Mouse (Mus musculus) midbrain, postnatal 0 days (tissue): Measurements from ENCODE around the gene Mfap1a. TPM values are rescaled to one million over a fixed set of nuclear protein-coding genes. Genes with fewer than 3 reads are reported as not detected.

ENCODE experiments used
- ATAC-seq: fragments of 200-750 bp; cut with Nextera tagmentation; 2 replicates; pipeline ENCODE4 v1.8.0; 2017; ENCODE audit warnings: moderate number of reproducible peaks, mild to moderate bottlenecking, moderate TSS enrichment, moderate library complexity; ENCODE audit not compliant: low FRiP score
- DNase-seq: peaks from one replicate; pipeline ENCODE4 v3.0.0-alpha.2; 2015; ENCODE audit warnings: low spot score
- H3K27ac ChIP-seq: fragments of 300-500 bp; sonication (generic); 2 replicates; pipeline ENCODE4 v1.5.1; 2014; ENCODE audit warnings: low read depth, mild to moderate bottlenecking, low read length, mixed read lengths
- H3K27me3 ChIP-seq: fragments of 300-500 bp; sonication (generic); 2 replicates; pipeline ENCODE4 v1.6.1; 2014; ENCODE audit warnings: low read length, control low read depth, mixed read lengths; ENCODE audit not compliant: insufficient read depth
- H3K36me3 ChIP-seq: fragments of 300-500 bp; sonication (generic); 2 replicates; pipeline ENCODE4 v1.6.1; 2014; ENCODE audit warnings: low read length, control low read depth, mixed read lengths; ENCODE audit not compliant: insufficient read depth
- H3K4me1 ChIP-seq: fragments of 300-500 bp; sonication (generic); 2 replicates; pipeline ENCODE4 v1.6.1; 2014; ENCODE audit warnings: mild to moderate bottlenecking, control low read depth, antibody characterized with exemption, low read length, mixed read lengths; ENCODE audit not compliant: insufficient read depth
- H3K4me2 ChIP-seq: fragments of 300-500 bp; sonication (generic); 2 replicates; pipeline ENCODE4 v1.6.1; 2014; ENCODE audit warnings: low read depth, mild to moderate bottlenecking, low read length, mixed read lengths; ENCODE audit not compliant: poor library complexity, severe bottlenecking
- H3K4me3 ChIP-seq: fragments of 300-500 bp; sonication (generic); 2 replicates; pipeline ENCODE4 v1.5.1; 2014; ENCODE audit warnings: low read depth, mild to moderate bottlenecking, low read length, moderate library complexity
- H3K9ac ChIP-seq: fragments of 300-500 bp; sonication (generic); replicated peaks from 2 replicates; pipeline ENCODE4 v1.6.1; 2014; ENCODE audit warnings: mild to moderate bottlenecking, low read length, moderate library complexity, mixed read lengths; ENCODE audit not compliant: poor library complexity, severe bottlenecking
- H3K9me3 ChIP-seq: fragments of 300-500 bp; sonication (generic); 2 replicates; pipeline ENCODE4 v1.6.1; 2016; ENCODE audit warnings: low read length, control low read depth
- CTCF ChIP-seq: IDR thresholded peaks from 2 replicates; pipeline ENCODE4 v1.5.1; 2016; ENCODE audit warnings: antibody characterized with exemption, mild to moderate bottlenecking
- WGBS: fragments of 180-500 bp; shearing (Covaris S2); extraction: QIAGEN DNeasy Blood & Tissue Kit; methylation state at CpG from one replicate; pipeline ENCODE4 v1.1.7; 2014; 5-methylcytosine and 5-hydroxymethylcytosine counted together
- polyA plus RNA-seq: library from polyadenylated mRNA; unstranded; fragments of >200 nt; fragmentation: Nextera tagmentation; extraction: Ambion mirVana; gene quantifications from 2 replicates; pipeline ENCODE4 v1.2.1, GENCODE M21; 2015
- total RNA-seq: library from RNA; depleted of rRNA; stranded (reverse); fragments of >200 nt; gene quantifications from 2 replicates; pipeline ENCODE4 v1.2.3, GENCODE M21; 2014

Mfap1a gene
- total and polyA plus RNA-seq, 2 experiments from 2014 or later, result 14.2 to 20.8 TPM

- no peaks in the 10 kb centered on the region for H3K36me3 ChIP-seq
- no peak overlapping the region for H3K9ac ChIP-seq
- no peaks in the 10 kb centered on the region for H3K9me3 ChIP-seq
- H3K4me2 ChIP-seq, result no peak overlapping the region
- H3K27ac ChIP-seq, result no peak overlapping the region
- no peak for ATAC-seq
- 66% methylated on average over 2 of the region's 2 CpGs for WGBS
- no peaks in the 10 kb centered on the region for H3K4me1 ChIP-seq
- TF ChIP-seq CTCF, result no peak
- H3K4me3 ChIP-seq, result no peak overlapping the region
- no peak for DNase-seq
- no peaks in the 10 kb centered on the region for H3K27me3 ChIP-seq
Measured at GRCm38 (mm10) chr2:121460071-121460470, 46.4 kb downstream of the Mfap1a start.

DNA sequence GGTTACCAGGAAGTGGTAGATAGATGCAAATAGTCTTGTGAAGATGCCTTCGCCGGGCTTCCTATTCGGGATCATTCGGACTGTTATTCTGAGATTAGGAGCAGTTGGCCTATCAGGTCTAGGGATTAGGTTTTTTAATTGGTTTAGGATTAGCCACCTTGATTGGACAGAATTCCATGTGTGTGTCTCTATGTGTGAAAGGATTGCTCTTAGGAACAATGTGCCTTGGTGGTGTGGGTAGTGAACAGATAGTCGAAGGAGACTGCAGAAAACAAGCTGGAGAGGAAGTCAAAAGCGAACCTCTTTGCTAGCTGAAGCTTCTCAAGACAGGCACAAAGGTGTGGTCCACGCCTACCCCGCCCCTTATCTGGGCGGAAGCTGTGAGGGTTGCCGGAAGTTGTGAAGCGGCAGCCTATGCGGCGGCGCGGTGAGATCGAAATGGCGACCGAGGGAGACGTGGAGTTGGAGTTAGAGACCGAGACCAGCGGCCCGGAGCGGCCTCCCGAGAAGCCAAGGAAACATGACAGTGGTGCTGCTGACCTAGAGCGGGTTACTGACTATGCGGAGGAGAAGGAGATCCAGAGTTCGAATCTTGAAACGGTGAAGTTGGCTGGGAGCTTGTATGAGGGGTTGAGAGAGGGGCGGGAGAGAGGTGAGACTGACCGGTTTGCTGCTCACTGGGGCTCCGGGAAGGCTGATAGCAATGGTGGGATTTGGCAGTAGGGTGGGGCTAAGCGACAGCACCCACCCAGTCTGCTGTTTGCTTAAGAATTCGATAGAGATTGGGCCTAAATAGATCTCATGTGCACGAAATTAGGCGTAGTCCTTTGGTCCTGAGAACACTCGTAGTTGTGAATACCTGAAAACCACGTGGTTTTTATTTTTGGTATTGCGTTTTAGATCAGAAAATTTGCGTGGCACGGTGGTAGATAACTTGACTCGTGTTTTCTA lies 49.5 kb downstream of the Mfap1a start, which contains the start of gene Serinc4:
Gene Serinc4 (minus strand): TSS at position 90 of the 951 bp plus-strand sequence.
- Histone ChIP-seq H3K4me2 (peak within 1 kb of the TSS; percentile 72), H3K36me3 (peaks cover 12% of the 10 kb centered on the region; the same call in 1 of the 2 replicates), H3K4me3 (peak within 1 kb of the TSS; percentile 76), H3K27ac (peak within 1 kb of the TSS; percentile 73), H3K27me3 (no peaks in the 10 kb centered on the region), H3K9ac (peak within 1 kb of the TSS; percentile 66), H3K4me1 (no peaks in the 10 kb centered on the region), H3K9me3 (no peaks in the 10 kb centered on the region)
- ATAC-seq (peak; percentile 90), DNase-seq (peak; percentile 87)
- no peak for TF ChIP-seq CTCF
- 3% methylated on average over 41 of the region's 41 CpGs for WGBS

GRCm38 (mm10) chr2:121455534-121455933 lies 50.9 kb downstream of the Mfap1a start:
- H3K4me1 ChIP-seq, result no peaks in the 10 kb centered on the region
- H3K4me3 ChIP-seq, result no peak overlapping the region
- WGBS, result 75% methylated on average over 5 of the region's 5 CpGs
- no peaks in the 10 kb centered on the region for H3K9me3 ChIP-seq
- no peak for DNase-seq
- H3K4me2 ChIP-seq, result no peak overlapping the region
- H3K27me3 ChIP-seq, result no peaks in the 10 kb centered on the region
- no peak for TF ChIP-seq CTCF
- no peak for ATAC-seq
- H3K27ac ChIP-seq, result no peak overlapping the region
- H3K36me3 ChIP-seq, result peaks cover 12% of the 10 kb centered on the region; the same call in 1 of the 2 replicates
- H3K9ac ChIP-seq, result no peak overlapping the region

DNA sequence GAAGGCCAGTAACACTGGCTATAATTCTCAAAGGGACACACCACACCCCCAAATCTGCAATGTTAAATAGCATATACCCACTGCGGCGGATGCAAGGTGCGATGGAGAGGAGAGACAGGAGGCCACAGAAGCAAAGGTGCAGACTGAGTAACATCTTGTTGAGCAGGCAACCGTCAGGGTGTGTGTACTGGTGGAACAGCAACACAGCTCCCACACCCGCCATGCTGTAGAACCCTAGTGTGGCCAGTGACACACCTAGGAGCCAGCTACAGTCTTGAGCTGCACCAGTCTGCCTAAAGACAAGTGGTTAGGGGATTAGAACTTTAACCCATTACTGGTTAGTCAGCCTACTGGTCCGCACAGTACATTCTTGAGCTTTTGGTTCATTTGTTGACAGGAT lies 52.5 kb downstream of the Mfap1a start:
- 0 out of 2 replicates have a peak, but pooled peaks cover 4% of the 10 kb centered on the region for H3K4me1 ChIP-seq
- WGBS, result 77% methylated on average over 6 of the region's 6 CpGs
- ATAC-seq (no peak), DNase-seq (no peak)
- no peak overlapping the region for H3K4me3 ChIP-seq
- H3K9ac ChIP-seq, result no peak overlapping the region
- H3K9me3 ChIP-seq, result no peaks in the 10 kb centered on the region
- no peak for TF ChIP-seq CTCF
- no peak overlapping the region for H3K27ac ChIP-seq
- H3K27me3 ChIP-seq, result no peaks in the 10 kb centered on the region
- peaks cover 12% of the 10 kb centered on the region; the same call in 1 of the 2 replicates for H3K36me3 ChIP-seq
- H3K4me2 ChIP-seq, result no peak overlapping the region

DNA sequence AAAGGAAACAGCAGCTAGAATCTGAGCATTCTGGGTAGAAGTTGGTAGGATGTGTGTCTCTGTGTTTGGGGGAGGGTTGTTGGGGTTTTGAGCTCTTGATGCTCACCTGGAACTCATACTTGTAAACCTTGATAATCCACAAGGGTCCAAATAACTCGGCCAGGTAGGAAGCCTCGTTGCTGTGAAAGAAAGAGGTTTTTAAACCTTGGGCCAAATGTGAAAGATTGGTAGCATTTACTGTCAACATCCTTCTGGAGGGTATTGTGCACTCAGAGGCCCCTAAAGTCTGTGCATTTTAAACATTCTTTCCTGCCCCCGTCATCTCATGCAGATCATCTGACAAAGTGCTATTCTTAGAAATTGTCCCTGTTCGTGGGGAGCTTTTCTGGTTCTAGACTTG lies 53.5 kb downstream of the Mfap1a start, which contains the start of gene Hypk:
Gene Hypk (plus strand): TSS at position 301 of the 400 bp plus-strand sequence.
- Histone ChIP-seq H3K9me3 (no peaks in the 10 kb centered on the region), H3K27me3 (no peaks in the 10 kb centered on the region), H3K4me1 (0 out of 2 replicates have a peak, but pooled peaks cover 4% of the 10 kb centered on the region), H3K9ac (no peak within 1 kb of the TSS), H3K4me2 (no peak within 1 kb of the TSS), H3K27ac (no peak within 1 kb of the TSS), H3K4me3 (no peak within 1 kb of the TSS), H3K36me3 (peaks cover 12% of the 10 kb centered on the region; the same call in 1 of the 2 replicates)
- 83% methylated on average over 4 of the region's 4 CpGs for WGBS
- ATAC-seq, result no peak
- no peak for DNase-seq
- no peak for TF ChIP-seq CTCF

DNA sequence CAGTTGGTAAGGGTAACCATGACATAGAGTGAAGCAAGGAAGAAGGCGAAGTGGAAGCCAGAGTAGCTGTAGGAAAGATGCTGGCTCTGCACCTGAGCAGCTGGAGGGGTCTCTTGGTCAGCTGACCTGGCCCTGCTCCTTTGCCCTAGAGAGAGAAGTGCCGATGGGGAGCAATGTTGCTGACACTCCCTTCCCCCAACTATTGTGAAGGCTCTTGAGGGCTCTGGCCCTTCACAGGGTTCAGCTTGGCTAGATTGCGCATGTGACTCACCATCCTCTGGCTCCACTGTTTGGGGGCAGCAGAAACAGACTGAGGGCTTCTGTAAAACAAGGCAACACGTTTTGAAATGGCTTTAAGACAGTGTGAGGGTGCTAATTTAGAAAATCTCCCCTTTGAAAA lies 54.1 kb downstream of the Mfap1a start:
- H3K4me2 ChIP-seq, result no peak overlapping the region
- WGBS, result 87% methylated on average over 4 of the region's 4 CpGs
- DNase-seq (no peak), ATAC-seq (no peak)
- H3K4me1 ChIP-seq, result 0 out of 2 replicates have a peak, but pooled peaks cover 4% of the 10 kb centered on the region
- no peak overlapping the region for H3K27ac ChIP-seq
- H3K36me3 ChIP-seq, result peaks cover 12% of the 10 kb centered on the region; the same call in 1 of the 2 replicates
- no peak for TF ChIP-seq CTCF
- no peaks in the 10 kb centered on the region for H3K27me3 ChIP-seq
- no peak overlapping the region for H3K9ac ChIP-seq
- H3K4me3 ChIP-seq, result no peak overlapping the region
- no peaks in the 10 kb centered on the region for H3K9me3 ChIP-seq
